In genomic region chr10:99012086-99012485, GRCm38 (mm10) we compare ENCODE assay signal across 25 mouse cellular contexts.
"Had no signal": no experiment of that assay in that cellular context is flagged by ENCODE, and none has a peak within 500 bp of the region (broad histone marks: within the 10 kb centered on the region; RNA-seq: fewer than 3 reads in every experiment).

No protein-coding gene starts in this region.

- H3K4me2 ChIP-seq: heart, embryonic 12.5 days; heart, embryonic 15.5 days; hindbrain, embryonic 12.5 days; hindbrain, embryonic 14.5 days; intestine, embryonic 15.5 days; limb, embryonic 12.5 days; liver, embryonic 11.5 days had no signal

- H3K27me3 ChIP-seq: heart, embryonic 12.5 days; heart, embryonic 15.5 days; hindbrain, embryonic 12.5 days; intestine, embryonic 15.5 days; limb, embryonic 12.5 days had no signal

- H3K4me3 ChIP-seq: gastrocnemius, adult 2 months; heart, adult 2 months; heart, embryonic 12.5 days; heart, embryonic 15.5 days; hindbrain, embryonic 10.5 days; hindbrain, embryonic 12.5 days; intestine, embryonic 15.5 days; left cerebral cortex, adult 2 months; limb, embryonic 10.5 days; limb, embryonic 12.5 days had no signal

- H3K4me1 ChIP-seq: hindbrain, embryonic 10.5 days; hindbrain, embryonic 12.5 days; intestine, embryonic 15.5 days; limb, embryonic 10.5 days; limb, embryonic 12.5 days had no signal

- ATAC-seq: forebrain, embryonic 16.5 days; hindbrain, embryonic 16.5 days; inflammation-experienced regulatory T-cells, adult 6 months; intestine, embryonic 15.5 days; intestine, postnatal 0 days had no signal

- H3K9ac ChIP-seq: heart, embryonic 12.5 days; heart, embryonic 15.5 days; hindbrain, embryonic 12.5 days; hindbrain, embryonic 14.5 days; intestine, embryonic 15.5 days; limb, embryonic 12.5 days had no signal

- H3K27ac ChIP-seq: gastrocnemius, adult 2 months; heart, adult 2 months; heart, embryonic 15.5 days; hindbrain, embryonic 10.5 days; hindbrain, embryonic 12.5 days; hindbrain, embryonic 14.5 days; intestine, embryonic 15.5 days; left cerebral cortex, adult 2 months; limb, embryonic 10.5 days; limb, embryonic 12.5 days had no signal

- DNase-seq: gastrocnemius, adult 2 months; gastrocnemius, postnatal 10 days; gastrocnemius, postnatal 25 days; heart, adult 2 months; heart, postnatal 4 days; kidney, adult 18-20 months; kidney, adult 8-10 months; kidney, postnatal 10 days; kidney, postnatal 25 days; kidney, postnatal 4 days; liver had no signal

- H3K9me3 ChIP-seq: heart, embryonic 12.5 days; heart, embryonic 15.5 days; hindbrain, embryonic 10.5 days; hindbrain, embryonic 12.5 days; intestine, embryonic 15.5 days; limb, embryonic 10.5 days; limb, embryonic 12.5 days had no signal
